Mouse (Mus musculus): Measurements from ENCODE around the gene Gm7073.
A peak's percentile ranks its signal among the peaks of the same experiment; 100 is the strongest.

Gene Gm7073

GRCm38 (mm10) chrX:60539149-60539548 is at the start of gene Gm7073:
TSS of gene Gm7073 (minus strand) at chrX:60539249.
- DNase-seq (ENCODE audit: low spot score) = no peak

- DNase-seq (ENCODE audit: low spot score) = no peak
These were observed 31.5 kb upstream of the Gm7073 start for GRCm38 (mm10) chrX:60570539-60570938.

- DNase-seq (ENCODE audit: low spot score) = no peak
These were observed 30.0 kb upstream of the Gm7073 start for GRCm38 (mm10) chrX:60569047-60569446.

- DNase-seq (ENCODE audit: low spot score) = no peak
These were observed 16.2 kb upstream of the Gm7073 start for GRCm38 (mm10) chrX:60555242-60555641.

GRCm38 (mm10) chrX:60547444-60548304 is 8.6 kb upstream of the Gm7073 start:
- DNase-seq (ENCODE audit: low spot score) = peak; percentile 33

DNA sequence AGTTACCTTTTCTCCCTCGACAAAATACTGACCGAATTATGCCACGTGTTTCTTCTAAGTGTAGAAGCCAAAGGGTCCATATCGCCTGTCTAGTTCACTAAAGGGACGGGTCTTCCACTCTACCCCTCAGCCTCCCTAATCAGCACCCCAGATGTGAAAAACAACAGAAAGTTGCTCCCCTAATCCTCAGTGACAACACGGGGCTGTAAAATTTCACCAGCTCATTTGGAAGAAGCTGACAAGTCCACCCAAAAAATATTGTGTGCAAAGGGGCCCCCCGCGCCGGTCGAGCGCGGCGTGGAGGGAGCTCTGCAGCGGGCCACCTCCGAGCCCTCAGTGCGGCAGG is 8.0 kb upstream of the Gm7073 start:
- no peak for DNase-seq (ENCODE audit: low spot score)

- no peak for DNase-seq (ENCODE audit: low spot score)
These were observed 6.9 kb upstream of the Gm7073 start for GRCm38 (mm10) chrX:60545906-60546305.

- DNase-seq (ENCODE audit: low spot score) = no peak
These were observed 6.4 kb upstream of the Gm7073 start for GRCm38 (mm10) chrX:60545444-60545843.

GRCm38 (mm10) chrX:60544098-60544497 is 5.0 kb upstream of the Gm7073 start:
- DNase-seq (ENCODE audit: low spot score) = no peak

DNA sequence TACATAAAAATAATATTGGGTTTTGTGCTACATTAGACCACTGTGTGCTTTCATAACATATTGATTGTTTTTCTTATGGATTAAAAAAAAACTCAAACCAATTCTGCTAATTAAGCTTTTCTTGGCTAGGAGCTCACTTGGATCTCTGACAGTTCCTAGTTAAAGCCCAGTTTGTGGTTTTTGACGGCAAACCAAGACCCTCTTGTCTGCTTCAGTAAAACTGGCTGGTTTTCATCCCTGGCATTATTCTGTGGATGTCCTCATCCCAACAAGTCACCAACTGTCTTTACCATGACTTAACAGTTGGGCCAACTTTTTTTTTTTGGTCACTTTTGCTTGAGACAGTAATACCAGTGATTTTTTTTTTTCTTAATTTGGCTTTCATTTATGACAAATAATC is 3.9 kb upstream of the Gm7073 start:
- DNase-seq (ENCODE audit: low spot score) = no peak

- no peak for DNase-seq (ENCODE audit: low spot score)
These were observed 35.1 kb downstream of the Gm7073 start for GRCm38 (mm10) chrX:60503995-60504394.

- no peak for DNase-seq (ENCODE audit: low spot score)
These were observed 41.3 kb downstream of the Gm7073 start for GRCm38 (mm10) chrX:60497750-60498149.

DNA sequence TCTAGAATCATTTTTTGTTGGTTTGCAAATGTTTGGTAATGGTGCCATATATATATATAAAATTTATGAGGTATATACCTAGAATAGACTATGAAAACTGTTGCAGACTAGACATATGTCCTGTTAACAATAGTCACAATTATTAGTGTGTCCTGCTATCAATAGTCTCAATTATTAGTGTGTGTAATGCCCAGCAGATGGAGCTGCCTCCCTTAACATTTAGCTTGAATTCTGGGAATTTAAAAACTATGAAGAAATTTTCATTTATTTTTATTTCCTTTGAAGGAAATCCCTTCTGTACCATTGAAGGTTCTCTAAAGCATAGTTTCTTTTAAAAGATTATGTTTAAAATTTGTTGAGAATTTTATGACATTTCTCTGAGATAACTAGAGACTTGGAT is 43.7 kb downstream of the Gm7073 start:
- no peak for DNase-seq (ENCODE audit: low spot score)

DNA sequence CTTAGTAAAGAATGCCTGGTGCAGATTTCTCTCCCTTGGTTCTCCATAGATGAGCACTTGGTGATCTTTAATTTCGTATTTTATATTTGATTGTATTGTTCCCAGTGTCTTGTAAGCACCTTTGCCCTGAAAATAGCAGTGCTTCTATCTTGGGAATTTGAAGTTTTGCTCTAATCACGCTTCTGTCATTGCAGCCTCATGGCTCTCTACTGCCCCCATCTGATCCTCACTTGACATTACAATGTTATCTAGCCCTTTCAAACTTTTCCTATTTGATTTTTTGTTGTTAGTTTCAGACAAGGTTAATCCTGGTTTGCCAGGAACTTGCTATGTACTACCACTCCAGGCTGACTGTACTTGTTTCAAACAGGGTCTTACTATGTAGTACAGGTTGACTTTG is 75.3 kb downstream of the Gm7073 start:
- no peak for DNase-seq (ENCODE audit: low spot score)

- no peak for DNase-seq (ENCODE audit: low spot score)
These were observed 124.4 kb downstream of the Gm7073 start for GRCm38 (mm10) chrX:60414563-60415111.

GRCm38 (mm10) chrX:60405681-60406080 is 133.4 kb downstream of the Gm7073 start:
- DNase-seq (ENCODE audit: low spot score) = no peak

DNA sequence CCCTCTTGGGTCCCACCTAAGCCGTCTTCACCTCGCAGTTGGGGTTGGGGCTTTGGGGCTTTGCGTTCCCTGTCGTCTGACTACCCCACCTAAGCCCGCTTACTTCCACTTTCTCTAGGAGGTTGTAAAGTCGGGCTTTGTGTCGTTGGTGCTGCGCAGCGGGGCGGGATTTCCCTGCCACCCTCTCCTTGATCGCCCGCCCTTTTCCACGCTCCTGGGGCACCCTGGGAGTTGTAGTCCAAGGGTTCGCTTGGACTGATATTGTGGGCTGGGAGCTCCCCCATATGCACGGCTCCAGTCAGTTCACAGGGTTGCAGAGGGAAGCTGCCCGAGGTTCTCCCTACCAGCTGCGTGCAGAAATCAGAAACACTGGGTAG is 134.4 kb downstream of the Gm7073 start:
- peak; percentile 83 for DNase-seq (ENCODE audit: low spot score)

DNA sequence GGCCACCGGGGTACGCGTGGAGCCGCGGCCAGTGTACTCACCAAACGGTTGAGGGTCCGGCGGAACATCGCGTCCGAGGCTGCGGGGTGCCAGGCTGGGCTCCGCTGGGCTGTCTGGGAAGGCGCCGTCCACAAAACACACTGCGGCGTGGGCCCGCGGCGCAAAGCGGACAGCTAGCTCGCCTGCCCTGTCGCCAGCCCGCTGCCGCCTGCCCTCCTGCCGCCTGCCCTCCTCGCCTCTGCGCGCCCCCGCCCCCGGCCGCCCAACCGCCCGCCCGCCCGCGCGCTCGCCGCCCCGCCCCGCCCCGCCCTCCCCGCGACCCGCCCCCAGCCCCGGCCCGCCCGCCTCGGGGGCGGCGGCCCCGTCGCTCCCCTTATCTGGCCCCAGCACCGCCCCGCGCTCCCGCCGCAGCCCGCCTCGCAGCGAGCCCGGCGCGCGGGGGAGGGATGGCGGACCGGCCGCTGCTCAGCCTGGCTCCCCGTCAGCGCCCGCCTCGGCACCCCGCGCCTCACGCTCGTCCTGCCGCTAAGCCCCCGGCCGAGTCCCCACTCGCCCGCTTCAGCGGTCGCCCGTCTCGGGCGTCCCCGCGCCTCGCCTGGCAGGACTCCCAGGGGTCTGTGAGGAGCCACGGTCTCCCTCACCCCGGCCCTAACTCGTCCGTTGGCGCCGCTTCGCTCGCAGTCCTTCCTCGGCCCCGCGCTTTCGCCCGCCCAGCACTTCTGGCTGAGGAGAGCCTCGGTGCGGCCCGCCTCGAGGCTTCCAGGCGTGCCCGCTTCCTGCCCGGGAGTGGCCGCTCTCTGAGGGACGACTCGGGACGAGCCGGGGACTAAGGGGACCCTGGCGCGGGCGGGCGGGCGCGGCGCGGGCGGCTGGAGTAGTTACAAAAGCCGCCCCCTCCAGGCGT is 135.0 kb downstream of the Gm7073 start:
- peak; percentile 55 for DNase-seq (ENCODE audit: low spot score)

DNA sequence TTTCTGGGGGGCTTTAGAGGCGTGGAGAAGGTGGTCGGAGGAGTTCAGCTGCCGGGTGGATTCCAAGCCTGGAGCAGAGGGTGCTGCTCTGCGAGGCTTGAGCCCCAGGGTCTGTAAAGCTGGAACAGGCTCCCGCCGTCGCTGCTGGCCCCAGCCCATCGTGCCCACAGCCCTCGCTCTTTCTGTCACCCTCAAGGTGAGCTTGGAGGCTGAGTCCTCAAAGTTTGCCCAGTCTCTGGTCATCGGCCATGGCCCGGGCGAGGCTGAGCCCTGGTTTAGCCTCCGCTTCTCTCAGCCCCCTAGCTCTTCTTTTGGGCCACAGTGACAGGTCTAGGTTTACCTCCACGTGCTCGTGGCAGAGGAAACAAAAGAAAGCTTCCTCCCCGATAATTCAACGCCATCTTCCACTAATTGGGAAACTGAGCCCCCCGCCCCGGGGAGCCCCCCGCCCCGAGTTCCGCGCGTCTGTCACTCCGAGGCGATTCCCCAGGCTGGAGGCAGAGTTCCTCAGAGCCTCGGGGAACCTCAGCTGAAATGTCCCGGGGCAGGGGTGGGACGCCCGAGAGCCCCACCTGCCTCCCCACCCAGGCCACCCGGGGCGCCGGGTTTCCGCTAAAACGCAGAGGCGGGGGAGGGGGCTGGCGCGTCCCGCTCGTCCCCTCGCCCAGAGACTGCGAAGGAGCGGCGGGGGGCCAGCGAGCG is 135.8 kb downstream of the Gm7073 start:
- DNase-seq (ENCODE audit: low spot score) = peak; percentile 1

DNA sequence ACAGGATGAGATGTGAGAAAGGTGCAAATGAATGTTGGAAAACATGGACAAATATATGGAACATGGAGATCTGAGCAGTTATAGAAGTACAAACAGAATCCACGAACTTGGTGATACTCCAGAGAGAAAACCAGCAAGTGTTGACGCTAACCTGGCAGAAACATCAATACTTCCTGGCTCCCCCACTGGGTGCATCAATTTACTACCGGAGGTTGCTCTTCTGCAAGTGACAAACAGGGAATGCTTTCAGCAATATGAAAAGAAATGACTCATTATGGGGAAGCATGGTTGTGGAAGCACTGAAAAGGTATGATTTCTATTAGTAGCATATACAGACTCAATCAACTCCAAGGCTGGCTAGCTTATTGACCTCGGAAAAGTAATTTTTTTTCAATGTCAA is 144.8 kb downstream of the Gm7073 start:
- no peak for DNase-seq (ENCODE audit: low spot score)

- no peak for DNase-seq (ENCODE audit: low spot score)
These were observed 152.2 kb downstream of the Gm7073 start for GRCm38 (mm10) chrX:60386852-60387251.
